Mouse (Mus musculus) megakaryocyte, embryonic 14.5 days (primary cell): ENCODE results near the gene Spin1. TPM values are rescaled to one million over a fixed set of nuclear protein-coding genes. Genes with fewer than 3 reads are reported as not detected.

Experiments used
- H3K27me3 ChIP-seq: replicated peaks from 2 replicates; pipeline ENCODE3; 2012; ENCODE audit warnings: inconsistent platforms
- H3K36me3 ChIP-seq: replicated peaks from 2 replicates; pipeline ENCODE3; 2012; ENCODE audit warnings: low read length, inconsistent platforms, mixed read lengths
- H3K4me1 ChIP-seq: 2 replicates; pipeline ENCODE4 v1.6.1; 2012; ENCODE audit warnings: inconsistent platforms
- H3K4me3 ChIP-seq: replicated peaks from 2 replicates; pipeline ENCODE3; 2012; ENCODE audit warnings: moderate library complexity, mild to moderate bottlenecking, inconsistent platforms
- H3K9me3 ChIP-seq: 2 replicates; pipeline ENCODE4 v1.6.1; 2012; ENCODE audit warnings: inconsistent platforms
- FLI1 ChIP-seq: IDR thresholded peaks from 2 replicates; pipeline ENCODE4 v1.6.1; 2012; ENCODE audit warnings: low read length, inconsistent platforms, mixed read lengths
- GATA1 ChIP-seq: IDR thresholded peaks from 3 replicates; pipeline ENCODE4 v1.6.1; 2012; ENCODE audit warnings: mixed read lengths, low read length, inconsistent platforms, borderline replicate concordance
- polyA plus RNA-seq: library from polyadenylated mRNA; stranded (reverse); fragments of >175 nt; gene quantifications from 2 replicates; pipeline ENCODE4 v1.2.3, GENCODE M21; 2012; ENCODE audit warnings: low replicate concordance; ENCODE audit not compliant: insufficient read depth

Spin1 gene
- 1.7 TPM in 1 of 2 replicates, not detected in the other for polyA plus RNA-seq

- Histone ChIP-seq H3K27me3 (no peaks in the 10 kb centered on the region), H3K4me3 (peak within 1 kb of the TSS; percentile 98), H3K9me3 (peaks cover 5% of the 10 kb centered on the region), H3K4me1 (peaks cover 25% of the 10 kb centered on the region), H3K36me3 (peaks cover 17% of the 10 kb centered on the region)
- no peak for TF ChIP-seq FLI1
- TF ChIP-seq GATA1 = no peak
Measured at GRCm38 (mm10) chr13:51100233-51101015, at the start of gene Spin1. Gene Spin1, plus strand, starts transcription at chr13:51100880.

GRCm38 (mm10) chr13:51051016-51051415 is 49.7 kb upstream of the Spin1 start:
- no peak for TF ChIP-seq GATA1
- TF ChIP-seq FLI1 = no peak
- H3K27me3 ChIP-seq = no peaks in the 10 kb centered on the region
- H3K4me1 ChIP-seq = no peaks in the 10 kb centered on the region
- no peak overlapping the region for H3K4me3 ChIP-seq
- H3K36me3 ChIP-seq = no peaks in the 10 kb centered on the region
- peaks cover 16% of the 10 kb centered on the region; the same call in 1 of the 2 replicates for H3K9me3 ChIP-seq

DNA sequence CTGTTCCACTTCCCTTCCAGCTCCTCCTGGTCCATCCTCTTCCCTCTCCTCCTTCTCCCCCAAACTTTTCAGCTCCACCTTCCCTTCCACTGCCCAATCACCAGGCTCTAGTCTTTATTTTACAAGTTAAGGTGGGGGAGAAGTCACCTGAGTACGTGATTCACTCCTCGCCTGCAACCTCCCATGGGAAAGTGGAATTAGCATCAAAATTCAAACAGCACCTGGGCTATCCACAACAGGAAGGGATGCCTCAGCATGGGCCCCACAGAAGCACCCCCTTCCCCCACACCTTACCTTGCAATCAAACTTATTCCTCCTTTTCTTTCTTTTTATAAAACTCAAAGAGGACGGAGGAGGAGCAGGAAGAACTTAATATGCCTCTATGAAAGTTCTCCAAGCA is 48.3 kb upstream of the Spin1 start:
- H3K36me3 ChIP-seq = no peaks in the 10 kb centered on the region
- H3K9me3 ChIP-seq = peaks cover 9% of the 10 kb centered on the region; the same call in 1 of the 2 replicates
- no peaks in the 10 kb centered on the region for H3K27me3 ChIP-seq
- H3K4me1 ChIP-seq = no peaks in the 10 kb centered on the region
- no peak overlapping the region for H3K4me3 ChIP-seq
- TF ChIP-seq FLI1 = no peak
- TF ChIP-seq GATA1 = no peak

DNA sequence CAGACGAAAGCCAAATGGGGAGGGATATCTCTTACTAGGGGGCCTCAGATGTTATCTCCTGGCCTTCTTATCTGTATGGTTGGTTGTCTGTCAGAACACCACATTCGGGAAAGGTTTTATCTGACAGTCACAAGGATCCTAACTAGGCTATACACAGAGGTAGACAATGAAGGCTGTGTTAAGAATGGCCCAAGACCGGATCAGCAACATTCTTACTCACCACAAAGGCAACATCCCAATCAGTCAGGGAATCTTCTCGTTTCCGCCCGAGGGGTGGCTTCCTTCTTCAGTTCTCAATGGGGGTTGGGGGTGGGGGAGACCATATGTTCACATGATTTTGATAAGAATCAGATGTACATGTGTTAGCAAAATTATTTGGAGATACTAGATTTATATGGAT is 37.7 kb upstream of the Spin1 start:
- Histone ChIP-seq H3K27me3 (peaks cover 2% of the 10 kb centered on the region), H3K4me3 (no peak overlapping the region), H3K4me1 (no peaks in the 10 kb centered on the region), H3K36me3 (no peaks in the 10 kb centered on the region), H3K9me3 (no peaks in the 10 kb centered on the region)
- no peak for TF ChIP-seq FLI1

DNA sequence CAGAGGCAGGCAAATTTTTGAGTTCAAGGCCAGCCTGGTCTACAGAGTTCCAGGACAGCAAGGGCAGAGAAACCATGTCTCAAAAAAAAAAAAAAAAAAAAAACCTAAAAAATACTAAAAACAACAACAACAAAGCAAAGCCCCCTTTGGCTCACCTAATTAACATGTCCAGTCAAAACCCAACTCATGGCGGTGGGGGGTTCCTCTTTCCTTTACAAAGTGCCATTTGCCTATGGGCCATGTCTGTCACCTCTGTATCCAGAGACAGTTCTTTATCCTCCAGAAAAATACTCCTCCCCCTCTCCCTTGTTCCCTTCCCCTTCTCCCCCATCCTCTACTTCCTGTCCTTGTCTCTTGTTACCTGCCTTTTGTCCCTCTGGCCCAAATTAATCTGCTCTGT is 37.0 kb upstream of the Spin1 start:
- H3K27me3 ChIP-seq = peaks cover 2% of the 10 kb centered on the region
- H3K36me3 ChIP-seq = no peaks in the 10 kb centered on the region
- TF ChIP-seq GATA1 (no peak), FLI1 (no peak)
- H3K4me1 ChIP-seq = no peaks in the 10 kb centered on the region
- no peak overlapping the region for H3K4me3 ChIP-seq
- H3K9me3 ChIP-seq = no peaks in the 10 kb centered on the region

GRCm38 (mm10) chr13:51064429-51064828 is 36.3 kb upstream of the Spin1 start:
- Histone ChIP-seq H3K4me3 (no peak overlapping the region), H3K9me3 (no peaks in the 10 kb centered on the region), H3K27me3 (peaks cover 2% of the 10 kb centered on the region), H3K4me1 (no peaks in the 10 kb centered on the region), H3K36me3 (no peaks in the 10 kb centered on the region)
- TF ChIP-seq GATA1 = no peak
- TF ChIP-seq FLI1 = no peak

GRCm38 (mm10) chr13:51071063-51071680 is 29.5 kb upstream of the Spin1 start:
- Histone ChIP-seq H3K4me1 (peaks cover 15% of the 10 kb centered on the region), H3K4me3 (peak overlapping the region; percentile 71), H3K27me3 (no peaks in the 10 kb centered on the region), H3K9me3 (peaks cover 4% of the 10 kb centered on the region; the same call in 1 of the 2 replicates), H3K36me3 (no peaks in the 10 kb centered on the region)
- TF ChIP-seq GATA1 (no peak), FLI1 (no peak)

GRCm38 (mm10) chr13:51071763-51072276 is 28.9 kb upstream of the Spin1 start:
- H3K9me3 ChIP-seq = peaks cover 9% of the 10 kb centered on the region
- no peaks in the 10 kb centered on the region for H3K27me3 ChIP-seq
- H3K36me3 ChIP-seq = no peaks in the 10 kb centered on the region
- H3K4me3 ChIP-seq = peak overlapping the region; percentile 8
- peaks cover 15% of the 10 kb centered on the region for H3K4me1 ChIP-seq
- TF ChIP-seq GATA1 (no peak), FLI1 (no peak)

- H3K4me3 ChIP-seq = no peak overlapping the region
- H3K27me3 ChIP-seq = no peaks in the 10 kb centered on the region
- H3K9me3 ChIP-seq = peaks cover 9% of the 10 kb centered on the region
- peaks cover 15% of the 10 kb centered on the region for H3K4me1 ChIP-seq
- no peak for TF ChIP-seq GATA1
- no peak for TF ChIP-seq FLI1
- no peaks in the 10 kb centered on the region for H3K36me3 ChIP-seq
Measured at GRCm38 (mm10) chr13:51072917-51073843, 27.5 kb upstream of the Spin1 start.
